Mouse (Mus musculus): ENCODE data around the gene Arsb. TPM values are rescaled to one million over a fixed set of nuclear protein-coding genes. Genes with fewer than 3 reads are reported as not detected.

Arsb gene
- 10 to 100 TPM; 83.4 to 92.1 TPM for total RNA-seq (2021)

DNA sequence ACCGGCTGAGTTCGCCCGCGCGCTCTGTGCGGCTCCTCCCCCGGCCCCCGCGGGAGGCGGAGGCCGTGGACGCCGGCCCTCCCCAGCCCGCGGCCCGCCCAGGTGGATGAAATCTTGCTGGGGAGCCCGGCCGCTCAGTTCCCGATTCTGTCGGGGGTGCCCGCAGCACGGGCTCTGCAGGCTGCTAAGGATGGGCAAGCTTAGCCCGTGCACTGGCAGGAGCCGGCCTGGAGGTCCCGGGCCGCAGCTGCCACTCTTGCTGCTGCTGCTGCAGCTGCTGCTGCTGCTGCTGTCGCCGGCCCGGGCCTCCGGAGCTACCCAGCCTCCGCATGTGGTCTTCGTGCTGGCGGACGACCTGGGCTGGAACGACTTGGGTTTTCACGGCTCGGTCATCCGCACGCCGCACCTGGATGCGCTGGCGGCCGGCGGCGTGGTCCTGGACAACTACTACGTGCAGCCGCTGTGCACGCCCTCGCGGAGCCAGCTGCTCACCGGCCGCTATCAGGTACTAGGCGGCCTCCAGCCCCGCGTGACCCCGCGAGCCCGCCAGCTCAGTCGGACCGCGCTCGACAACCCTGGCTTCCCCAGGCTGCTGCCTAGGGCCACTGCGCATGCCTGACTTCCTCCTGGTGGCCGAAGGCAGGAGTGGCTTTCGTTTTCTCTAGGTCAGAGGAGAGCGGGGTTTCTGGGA lies at the start of gene Arsb:
TSS of gene Arsb (plus strand) at position 43 of the 691 bp plus-strand sequence.
- intact Hi-C loops (cut with DNase I) = no loop called here
- DNase-seq (ENCODE audit: low spot score in 2 of 2) = peak; percentile 81 to 84

DNA sequence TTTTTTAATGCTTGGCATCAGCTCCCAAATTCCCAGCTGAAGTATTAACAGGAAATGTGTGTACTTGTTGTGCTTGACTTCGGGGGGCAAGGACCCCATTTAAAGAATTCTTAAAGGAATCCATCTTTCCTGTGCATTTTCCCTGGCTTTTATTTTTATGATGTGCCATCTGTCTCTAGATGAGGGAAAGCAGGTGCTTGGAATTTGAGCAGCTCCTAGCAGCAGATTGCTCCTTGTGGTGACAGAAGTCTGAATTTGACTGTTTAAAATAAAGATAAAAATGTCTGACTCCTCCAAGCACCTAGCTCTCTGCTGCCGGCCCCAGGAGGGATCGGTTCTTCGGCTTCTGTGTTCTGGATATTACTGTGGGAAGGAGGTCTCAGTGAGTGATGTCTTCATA lies 49.5 kb upstream of the Arsb start:
- intact Hi-C loops (cut with DNase I) = loop anchor here (10.0 kb wide), 1 partner anchor 737 kb away; no protein-coding TSS in a partner anchor
- DNase-seq (ENCODE audit: low spot score in 2 of 2) = peak in 1 of 2 experiments; percentile 15

DNA sequence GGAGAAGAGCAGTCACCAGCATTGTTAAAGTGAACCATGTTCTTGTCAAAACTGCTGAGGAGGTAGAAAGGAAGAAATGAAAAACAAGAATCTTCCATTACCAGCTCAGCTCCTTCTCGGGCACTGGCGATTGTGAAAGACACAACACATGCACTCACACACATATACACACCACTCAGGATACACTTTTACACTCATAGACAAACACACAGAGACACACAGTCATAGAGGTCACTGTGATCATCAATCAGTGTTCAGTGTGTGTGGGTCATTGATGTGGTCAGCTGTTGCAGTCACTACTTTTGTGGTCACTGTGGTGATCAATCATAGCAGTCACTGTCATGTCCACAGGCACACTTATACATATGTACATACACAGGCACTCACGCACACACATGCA lies 48.0 kb upstream of the Arsb start:
- intact Hi-C loops (cut with DNase I) = loop anchor here (10.0 kb wide), 1 partner anchor 739 kb away; no protein-coding TSS in a partner anchor

DNA sequence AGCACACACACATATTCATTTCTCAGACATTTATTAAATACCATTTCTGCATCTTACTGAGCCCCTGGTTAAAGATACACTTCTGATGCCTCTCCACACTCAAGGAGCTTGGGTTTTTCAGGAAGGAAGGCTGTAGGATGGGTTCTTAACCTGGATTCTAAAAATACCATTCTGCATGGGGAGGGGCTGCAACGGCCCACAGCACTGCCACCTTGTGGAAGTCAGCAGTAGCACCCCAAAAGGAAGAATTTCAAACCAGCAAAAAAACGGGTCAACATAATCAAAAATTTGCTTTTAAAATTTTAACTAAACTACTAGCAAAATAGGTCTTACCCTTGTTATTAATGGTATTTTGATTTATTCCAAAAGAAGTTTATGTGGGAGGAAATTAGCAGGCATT lies 47.2 kb upstream of the Arsb start:
- intact Hi-C loops (cut with DNase I) = loop anchor here (10.0 kb wide), 1 partner anchor 739 kb away; no protein-coding TSS in a partner anchor
- no peak for DNase-seq (ENCODE audit: low spot score in 2 of 2)

More for the DNA sequence above, 48.0 kb upstream of the Arsb start:
- DNase-seq (ENCODE audit: low spot score in 2 of 2) = no peak

DNA sequence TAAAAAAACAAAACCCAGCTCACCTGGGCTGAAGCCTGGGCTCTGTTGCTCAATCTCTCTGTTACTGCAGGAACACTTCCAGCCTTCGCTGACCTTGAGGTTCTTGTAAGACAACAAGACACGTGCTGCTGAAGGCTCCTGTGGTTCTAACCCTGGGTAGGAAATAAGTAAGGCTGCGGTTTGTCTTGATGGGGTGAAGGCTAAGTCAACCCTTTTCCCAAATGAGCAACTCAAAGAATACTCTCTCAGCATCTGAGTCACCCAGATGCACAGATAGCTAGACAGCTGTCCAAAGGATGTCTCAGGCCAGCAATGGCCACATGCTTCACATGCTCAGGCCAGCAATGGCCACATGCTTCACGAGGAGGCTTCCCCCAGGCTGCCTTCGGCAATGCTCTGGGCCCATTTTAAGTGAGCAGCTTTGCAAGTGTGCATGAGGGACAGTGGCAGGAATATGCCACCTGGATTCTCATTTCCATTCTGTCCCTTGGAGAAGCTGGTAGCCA lies 36.2 kb upstream of the Arsb start:
- intact Hi-C loops (cut with DNase I) = no loop called here
- DNase-seq (ENCODE audit: low spot score in 2 of 2) = no peak

DNA sequence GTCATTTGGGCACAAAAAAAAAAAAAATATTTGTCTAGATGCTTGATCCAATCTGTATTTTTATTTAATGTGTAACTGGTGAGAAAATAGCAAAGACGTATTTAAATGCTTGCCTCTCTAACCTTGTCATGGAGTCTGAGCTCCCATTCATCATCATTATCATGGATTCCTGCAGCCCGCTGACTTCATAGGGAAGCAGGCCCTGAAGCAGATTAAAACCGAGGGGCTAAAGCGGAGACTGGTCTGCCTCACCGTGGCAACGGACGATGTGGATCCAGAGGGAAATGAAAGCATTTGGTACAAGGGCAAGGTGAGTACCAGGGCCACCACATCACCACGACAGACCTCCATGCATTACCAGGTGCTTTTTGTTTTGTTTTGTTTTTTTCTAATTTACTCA lies 27.3 kb upstream of the Arsb start:
- DNase-seq (ENCODE audit: low spot score in 2 of 2) = no peak

DNA sequence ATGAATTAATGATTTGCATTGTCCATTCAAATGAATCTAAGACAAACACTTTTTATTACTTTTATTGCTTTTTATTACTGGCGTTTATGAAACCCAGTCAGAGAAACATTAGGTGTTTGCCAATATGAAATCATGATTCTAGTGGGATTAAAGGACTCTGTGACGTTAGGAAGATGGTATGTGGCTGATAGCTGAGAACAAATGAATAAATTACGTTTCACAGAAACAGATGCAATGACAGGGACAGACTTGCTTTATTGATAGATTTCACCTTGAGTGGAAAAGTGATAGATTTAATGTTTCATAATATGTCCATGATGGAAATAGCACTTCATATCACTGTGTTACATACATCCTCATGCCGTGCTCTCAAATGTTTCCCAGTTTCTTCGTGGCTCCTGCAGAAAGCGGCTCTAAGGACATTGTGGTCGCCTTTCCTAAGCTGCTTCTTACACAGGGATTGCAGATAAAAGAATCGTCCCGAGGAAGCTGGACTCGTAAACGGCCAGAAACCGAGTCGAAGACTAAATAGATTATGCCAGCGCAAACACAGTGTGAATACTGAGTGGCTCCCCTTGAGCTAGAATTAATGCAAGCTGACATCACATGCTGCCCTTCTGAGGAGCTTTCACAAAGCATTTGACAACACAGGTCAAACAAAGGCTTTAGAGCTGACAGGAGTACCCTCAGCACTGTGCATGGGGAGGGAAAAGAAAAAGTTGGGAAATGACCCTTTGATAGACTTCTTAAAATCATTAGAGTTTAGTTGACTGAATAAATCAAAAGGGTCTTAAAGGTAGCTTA lies 18.6 kb upstream of the Arsb start:
- intact Hi-C loops (cut with DNase I) = no loop called here
- DNase-seq (ENCODE audit: low spot score in 2 of 2) = no peak

More for the DNA sequence above, 27.3 kb upstream of the Arsb start:
- intact Hi-C loops (cut with DNase I) = no loop called here

DNA sequence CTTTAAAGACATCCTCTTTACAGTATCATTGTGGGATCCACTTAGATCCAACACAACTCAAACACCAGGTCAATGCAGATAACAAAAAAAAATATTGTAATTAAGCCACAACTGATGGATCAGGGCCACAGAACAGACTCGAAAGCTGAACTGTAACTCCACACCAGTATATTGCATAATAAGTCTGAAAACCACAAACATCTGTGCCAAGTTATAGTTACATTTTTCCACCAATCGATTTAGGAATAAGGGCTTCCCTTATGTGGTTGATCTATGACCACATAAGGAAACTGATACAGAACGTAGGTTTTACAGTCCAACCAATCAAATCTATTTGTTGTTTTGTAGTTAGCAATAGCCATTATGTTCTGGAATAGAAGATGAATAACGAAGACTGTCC lies 16.3 kb upstream of the Arsb start:
- intact Hi-C loops (cut with DNase I) = no loop called here
- DNase-seq (ENCODE audit: low spot score in 2 of 2) = no peak

DNA sequence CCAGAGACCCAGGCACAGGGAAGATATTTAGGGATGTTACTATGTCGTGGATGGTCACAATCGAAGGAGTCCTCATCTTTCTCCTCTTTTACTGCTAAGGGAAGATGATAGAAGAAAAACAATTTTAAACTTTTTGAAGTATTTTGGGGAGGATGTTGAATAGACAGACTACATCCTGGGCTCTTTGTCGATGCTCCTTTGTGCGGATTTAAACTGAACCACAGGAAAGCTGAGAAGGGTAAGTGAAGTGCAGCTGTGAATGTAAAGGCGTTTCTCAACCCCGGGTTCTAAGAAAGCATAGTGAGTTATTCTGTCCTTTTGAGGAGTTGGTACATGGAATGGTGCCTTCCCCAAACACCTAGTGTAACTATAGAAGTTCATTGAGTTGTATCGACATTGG lies 14.8 kb upstream of the Arsb start:
- DNase-seq (ENCODE audit: low spot score in 2 of 2) = no peak
- intact Hi-C loops (cut with DNase I) = no loop called here

DNA sequence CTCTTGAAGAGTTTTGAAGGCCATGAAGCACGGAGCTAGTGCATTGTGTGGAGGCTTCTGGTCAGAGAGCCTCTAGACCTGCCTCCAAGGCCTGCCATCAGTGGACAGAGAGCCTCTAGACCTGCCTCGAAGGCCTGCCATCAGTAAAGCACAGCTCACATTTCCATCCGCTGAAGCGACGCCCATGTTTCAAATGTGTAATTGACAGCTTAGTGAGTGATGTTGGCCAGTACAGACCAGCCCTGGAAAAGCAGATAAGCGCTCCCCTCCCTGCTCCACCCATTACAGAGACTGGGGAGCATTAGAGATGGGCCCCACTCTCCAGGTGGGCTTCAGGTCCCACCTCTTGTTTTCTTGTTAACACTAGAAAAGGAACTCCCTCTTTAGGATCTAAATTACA lies 13.9 kb upstream of the Arsb start:
- intact Hi-C loops (cut with DNase I) = no loop called here
- DNase-seq (ENCODE audit: low spot score in 2 of 2) = no peak

DNA sequence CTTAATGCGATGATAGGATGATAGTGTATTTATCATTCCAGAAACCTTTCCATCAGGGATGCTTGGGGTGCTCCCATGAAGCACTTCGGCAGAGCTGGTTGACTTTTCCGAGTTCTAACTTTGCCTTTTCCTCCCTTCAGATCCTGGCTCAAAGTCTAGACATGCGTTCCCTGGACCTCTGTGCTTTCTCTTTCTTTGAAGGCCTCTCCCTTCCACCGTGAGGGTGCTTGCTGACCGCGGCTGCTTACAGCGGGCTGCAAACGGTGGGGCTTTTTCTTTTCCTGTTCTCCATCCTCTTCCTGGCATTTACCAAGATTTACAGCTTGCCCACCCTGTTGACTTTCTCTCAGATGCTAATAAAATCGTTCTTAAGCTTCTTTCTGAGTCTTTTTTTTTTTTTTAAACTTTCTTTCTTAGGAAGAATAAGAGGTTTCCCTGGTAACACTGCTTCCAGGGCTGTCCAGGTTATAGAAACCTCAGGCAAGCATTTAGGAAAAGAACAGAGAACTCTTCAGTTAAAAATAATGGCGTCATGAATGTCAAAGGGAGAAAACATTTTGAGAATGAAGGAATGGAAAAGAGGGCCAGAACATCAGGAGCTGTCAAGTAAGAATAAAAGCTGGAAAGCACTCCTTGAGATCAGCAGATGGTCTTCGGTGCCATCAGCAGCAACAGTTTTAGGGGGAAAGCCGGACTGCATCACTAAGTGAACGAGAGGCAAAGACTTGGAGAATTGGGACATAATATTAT lies 13.1 kb upstream of the Arsb start:
- DNase-seq (ENCODE audit: low spot score in 2 of 2) = no peak
- intact Hi-C loops (cut with DNase I) = no loop called here

DNA sequence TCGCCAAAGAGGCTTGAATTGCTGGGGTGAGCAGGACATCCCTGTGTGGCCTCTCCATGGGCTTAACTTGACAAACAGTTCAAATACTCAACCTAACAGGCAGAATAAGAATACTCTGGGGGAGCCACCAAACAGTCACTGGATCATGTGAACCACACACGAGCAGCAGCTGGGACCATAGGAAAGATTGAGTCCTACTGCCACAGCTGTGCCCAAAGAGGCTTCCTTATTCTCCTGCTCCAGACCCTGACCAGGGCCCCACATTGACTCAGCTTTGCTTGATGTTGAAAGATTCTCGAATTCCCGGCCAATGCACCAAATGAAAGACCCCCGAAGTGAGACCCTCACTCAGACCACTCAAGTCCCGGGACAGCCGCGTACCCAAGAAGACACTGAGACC lies 9.6 kb upstream of the Arsb start:
- intact Hi-C loops (cut with DNase I) = no loop called here
- no peak for DNase-seq (ENCODE audit: low spot score in 2 of 2)

DNA sequence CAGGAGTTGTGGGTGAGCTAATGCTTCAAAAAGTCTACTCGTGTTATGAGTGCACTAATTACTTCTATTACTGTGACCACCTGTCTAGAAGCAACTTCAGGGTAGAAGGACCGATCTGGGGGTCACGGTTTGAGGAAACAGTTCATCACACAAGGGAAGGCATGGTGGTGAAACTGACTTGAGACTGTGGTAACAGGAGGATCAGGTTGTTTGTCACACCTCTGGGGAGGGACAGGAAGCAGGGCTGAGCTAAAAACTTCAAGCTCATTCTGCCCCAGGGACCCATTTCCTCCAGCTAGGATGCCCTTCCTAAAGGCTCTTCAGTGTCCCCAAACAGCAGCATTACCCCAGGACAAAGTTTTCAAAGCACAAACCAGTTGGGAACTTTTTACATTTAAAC lies 8.6 kb upstream of the Arsb start:
- intact Hi-C loops (cut with DNase I) = no loop called here

DNA sequence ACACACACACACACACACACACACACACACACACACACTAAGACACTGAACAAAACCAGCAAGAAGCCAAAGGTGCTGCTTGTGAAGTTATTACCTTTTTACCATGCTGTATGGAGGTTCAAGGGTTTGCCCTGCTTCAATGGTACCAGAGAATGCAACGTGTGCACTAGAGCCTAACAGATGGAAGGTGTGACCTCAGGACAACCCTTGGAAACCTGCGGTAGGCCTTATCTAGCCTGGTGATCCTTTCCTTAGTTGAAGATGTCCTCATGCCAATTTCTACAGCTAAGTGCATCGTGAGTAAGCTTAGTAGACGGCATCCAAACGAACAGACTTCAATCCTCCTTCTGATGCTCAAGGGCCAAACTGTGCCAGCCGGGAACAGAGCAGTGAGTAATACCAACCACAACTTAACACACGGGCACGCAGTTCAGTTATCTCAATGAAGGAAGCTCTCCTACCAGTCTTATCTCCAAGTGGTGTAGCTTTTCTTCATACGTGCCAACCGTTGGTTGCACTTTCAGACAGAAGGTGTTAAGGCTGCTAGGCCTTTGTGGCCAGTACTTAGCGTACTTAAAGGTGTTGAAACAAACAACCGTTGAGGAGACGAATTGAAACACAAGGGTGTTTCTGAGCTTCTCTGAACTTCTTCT lies 7.0 kb upstream of the Arsb start:
- intact Hi-C loops (cut with DNase I) = no loop called here
- DNase-seq (ENCODE audit: low spot score in 2 of 2) = no peak

More for the DNA sequence above, 8.6 kb upstream of the Arsb start:
- DNase-seq (ENCODE audit: low spot score in 2 of 2) = no peak

DNA sequence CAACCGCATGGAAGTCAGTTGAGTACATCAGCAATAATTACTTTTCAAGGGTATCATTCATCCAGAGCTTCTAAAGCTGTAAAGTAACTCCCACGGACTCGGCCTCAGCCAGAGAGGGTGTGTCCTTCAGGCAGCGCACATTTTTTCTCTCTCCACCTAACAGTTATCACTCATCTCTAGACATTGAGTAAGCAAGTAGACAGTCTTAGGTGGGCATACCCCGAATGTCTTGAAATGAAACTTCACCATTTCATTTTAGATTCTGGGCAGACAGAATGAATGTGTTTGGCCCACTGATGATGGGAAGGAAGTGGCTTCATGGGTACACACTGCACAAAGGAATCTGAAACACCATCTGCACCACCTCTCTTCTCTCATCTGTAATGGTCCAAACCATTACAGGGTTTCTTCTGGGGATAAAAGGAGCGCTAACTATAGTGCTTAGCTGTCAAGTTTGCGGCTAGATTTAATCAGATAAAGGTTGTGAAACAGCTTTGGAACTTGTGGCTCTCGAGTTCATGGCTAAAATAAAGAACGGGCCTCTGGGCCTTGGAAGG lies 321 bp upstream of the Arsb start:
- no peak for DNase-seq (ENCODE audit: low spot score in 2 of 2)

DNA sequence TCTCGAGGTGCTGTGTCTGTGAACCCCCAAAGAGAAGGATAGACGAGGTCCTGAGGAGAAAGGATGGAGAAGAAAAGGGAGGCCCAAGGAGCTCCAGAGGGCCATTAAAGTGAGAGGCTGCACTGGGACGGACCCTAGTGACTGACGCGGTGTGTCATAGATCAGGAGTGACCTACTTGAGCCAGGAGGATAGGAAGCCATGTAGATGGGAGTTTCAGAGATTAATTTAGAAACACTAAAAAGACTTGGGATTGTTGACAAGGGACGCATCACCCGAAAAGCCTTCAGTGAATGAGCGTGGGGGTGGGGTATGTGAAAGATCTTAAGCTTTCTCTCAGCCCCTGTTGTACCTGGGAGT lies 828 bp downstream of the Arsb start:
- intact Hi-C loops (cut with DNase I) = no loop called here
- DNase-seq (ENCODE audit: low spot score in 2 of 2) = no peak

More for the DNA sequence above, 321 bp upstream of the Arsb start:
- intact Hi-C loops (cut with DNase I) = no loop called here

DNA sequence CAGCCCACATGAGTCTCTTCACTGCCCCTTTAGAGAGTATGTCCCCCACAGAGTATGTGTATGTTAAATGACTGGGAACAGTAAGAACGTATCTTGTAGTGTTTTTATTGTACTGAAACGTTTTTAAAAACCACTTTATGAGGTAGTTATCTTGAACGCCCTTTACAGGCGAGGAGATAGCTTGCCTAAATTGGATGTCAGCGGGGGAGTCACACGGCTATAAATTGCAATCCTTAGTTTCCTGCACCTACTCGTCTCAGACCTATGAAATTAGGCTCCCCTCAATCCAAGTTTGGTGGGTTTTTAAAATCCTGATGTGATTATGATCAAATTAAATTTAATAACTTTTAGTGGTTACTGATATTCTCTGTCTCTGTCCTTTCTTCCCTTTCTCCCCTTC lies 1.4 kb downstream of the Arsb start:
- no peak for DNase-seq (ENCODE audit: low spot score in 2 of 2)
- intact Hi-C loops (cut with DNase I) = no loop called here

DNA sequence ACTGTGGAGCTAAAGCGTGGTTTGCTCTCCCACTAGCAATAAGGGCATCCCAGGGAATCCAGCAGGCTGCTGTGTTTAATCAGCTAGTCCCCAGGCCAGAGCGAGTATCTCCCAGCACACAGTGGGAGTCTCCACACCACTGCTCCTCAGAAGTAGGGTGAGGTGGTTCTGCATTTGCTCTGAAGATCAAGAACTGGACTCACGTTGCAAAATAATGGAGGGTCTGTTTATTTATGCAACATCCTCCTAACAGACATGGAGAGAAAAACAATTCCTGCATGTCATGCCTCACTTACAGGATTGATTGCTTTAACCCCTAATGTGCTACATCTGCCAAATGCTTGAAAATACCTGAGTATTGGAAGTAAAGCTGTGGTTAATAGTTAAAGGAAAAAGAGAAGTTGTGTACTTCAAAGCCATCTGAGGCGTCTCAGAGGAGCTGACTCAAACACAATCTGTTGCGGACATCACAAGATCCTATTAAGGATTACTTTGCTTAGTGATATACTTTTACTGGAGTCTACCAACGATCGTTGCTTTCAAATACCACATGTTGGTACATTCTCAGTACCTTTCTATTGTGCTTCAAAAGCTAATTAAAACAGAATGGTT lies 2.4 kb downstream of the Arsb start:
- no peak for DNase-seq (ENCODE audit: low spot score in 2 of 2)
- intact Hi-C loops (cut with DNase I) = no loop called here

DNA sequence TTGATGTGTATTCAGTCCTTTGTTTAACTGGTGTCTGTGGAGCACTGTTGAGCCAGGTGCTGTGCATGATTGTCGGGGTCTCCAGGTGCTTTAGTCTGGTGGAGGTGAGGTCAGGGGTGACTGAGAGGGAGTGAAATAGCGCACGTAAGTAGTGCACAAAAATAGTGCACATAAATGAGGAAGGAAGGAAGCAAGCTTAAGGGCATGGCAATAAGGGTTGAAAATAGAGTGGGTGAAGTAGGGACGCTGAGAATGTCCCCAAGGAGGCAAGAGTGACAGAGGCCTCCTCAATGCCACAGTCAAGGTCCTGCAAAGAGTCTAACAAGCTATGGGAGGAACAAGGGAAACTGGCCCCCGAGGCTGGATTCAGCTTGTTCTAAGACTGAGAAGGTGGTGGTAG lies 11.4 kb downstream of the Arsb start:
- no peak for DNase-seq (ENCODE audit: low spot score in 2 of 2)
- intact Hi-C loops (cut with DNase I) = loop anchor here (10.0 kb wide), 1 partner anchor 1132 kb away; no protein-coding TSS in a partner anchor

All from left cerebral cortex, postnatal 36 days (tissue).